Mouse (Mus musculus): Measurements from ENCODE around the gene Gm20388. TPM values are rescaled to one million over a fixed set of nuclear protein-coding genes. Genes with fewer than 3 reads are reported as not detected.

Gene Gm20388
- polyA plus RNA-seq, 1 experiment, result 28.1 TPM

- TF ChIP-seq EP300 (IDR thresholded peaks at IDR 0.05; ENCODE audit: insufficient read depth, low read depth, low read length) (no peak), POLR2A (IDR thresholded peaks at IDR 0.05; ENCODE audit: insufficient read depth, low read length) (no peak), CTCF (IDR thresholded peaks at IDR 0.05; ENCODE audit: low read depth, low read length) (no peak)
- no peaks in the 10 kb centered on the region for H3K27me3 ChIP-seq (ENCODE audit: control insufficient read depth, insufficient read depth, low read length, poor library complexity, severe bottlenecking)
- H3K9me3 ChIP-seq (replicated peaks; ENCODE audit: control insufficient read depth, insufficient read depth, low read length, poor library complexity, severe bottlenecking), result no peaks in the 10 kb centered on the region
- H3K9ac ChIP-seq (ENCODE audit: low read depth, poor library complexity, severe bottlenecking), result no peak overlapping the region
- H3K4me3 ChIP-seq (ENCODE audit: low read depth, low read length), result no peak overlapping the region
- H3K36me3 ChIP-seq (ENCODE audit: control insufficient read depth, insufficient read depth, low read length, poor library complexity, severe bottlenecking), result peaks cover 11% of the 10 kb centered on the region
- H3K27ac ChIP-seq (ENCODE audit: insufficient read depth, low read length), result no peak overlapping the region
- H3K4me1 ChIP-seq (ENCODE audit: control insufficient read depth, insufficient read depth, low read length), result peaks cover 4% of the 10 kb centered on the region
These were observed 3109.4 kb downstream of the Gm20388 start for GRCm38 (mm10) chr8:123020084-123020483.

- peak overlapping the region; percentile 35; the same call in 1 of the 2 replicates for H3K27ac ChIP-seq (ENCODE audit: insufficient read depth, low read length)
- H3K9me3 ChIP-seq (replicated peaks; ENCODE audit: control insufficient read depth, insufficient read depth, low read length, poor library complexity, severe bottlenecking), result no peaks in the 10 kb centered on the region
- H3K4me3 ChIP-seq (ENCODE audit: low read depth, low read length), result no peak overlapping the region
- H3K4me1 ChIP-seq (ENCODE audit: control insufficient read depth, insufficient read depth, low read length), result peaks cover 4% of the 10 kb centered on the region
- peak overlapping the region; percentile 51; the same call in 1 of the 2 replicates for H3K9ac ChIP-seq (ENCODE audit: low read depth, poor library complexity, severe bottlenecking)
- H3K27me3 ChIP-seq (ENCODE audit: control insufficient read depth, insufficient read depth, low read length, poor library complexity, severe bottlenecking), result no peaks in the 10 kb centered on the region
- no peak for TF ChIP-seq EP300 (IDR thresholded peaks at IDR 0.05; ENCODE audit: insufficient read depth, low read depth, low read length)
- no peak for TF ChIP-seq POLR2A (IDR thresholded peaks at IDR 0.05; ENCODE audit: insufficient read depth, low read length)
- no peak for TF ChIP-seq CTCF (IDR thresholded peaks at IDR 0.05; ENCODE audit: low read depth, low read length)
- H3K36me3 ChIP-seq (ENCODE audit: control insufficient read depth, insufficient read depth, low read length, poor library complexity, severe bottlenecking), result peaks cover 11% of the 10 kb centered on the region
These were observed 3110.2 kb downstream of the Gm20388 start for GRCm38 (mm10) chr8:123020859-123021258.

- no peak overlapping the region for H3K4me3 ChIP-seq (ENCODE audit: low read depth, low read length)
- H3K27me3 ChIP-seq (ENCODE audit: control insufficient read depth, insufficient read depth, low read length, poor library complexity, severe bottlenecking), result no peaks in the 10 kb centered on the region
- H3K27ac ChIP-seq (ENCODE audit: insufficient read depth, low read length), result peak overlapping the region; percentile 97
- no peaks in the 10 kb centered on the region for H3K9me3 ChIP-seq (replicated peaks; ENCODE audit: control insufficient read depth, insufficient read depth, low read length, poor library complexity, severe bottlenecking)
- TF ChIP-seq POLR2A (IDR thresholded peaks at IDR 0.05; ENCODE audit: insufficient read depth, low read length), result no peak
- no peak for TF ChIP-seq CTCF (IDR thresholded peaks at IDR 0.05; ENCODE audit: low read depth, low read length)
- peak; percentile 94; the same call in 1 of the 2 replicates for TF ChIP-seq EP300 (IDR thresholded peaks at IDR 0.05; ENCODE audit: insufficient read depth, low read depth, low read length)
- H3K36me3 ChIP-seq (ENCODE audit: control insufficient read depth, insufficient read depth, low read length, poor library complexity, severe bottlenecking), result peaks cover 11% of the 10 kb centered on the region
- H3K4me1 ChIP-seq (ENCODE audit: control insufficient read depth, insufficient read depth, low read length), result peaks cover 4% of the 10 kb centered on the region
- H3K9ac ChIP-seq (ENCODE audit: low read depth, poor library complexity, severe bottlenecking), result 0 out of 2 replicates have a peak overlapping the region, but pooled peaks have one; percentile 51
These were observed 3110.6 kb downstream of the Gm20388 start for GRCm38 (mm10) chr8:123021259-123021658.

- Histone ChIP-seq H3K27me3 (ENCODE audit: control insufficient read depth, insufficient read depth, low read length, poor library complexity, severe bottlenecking) (no peaks in the 10 kb centered on the region), H3K27ac (ENCODE audit: insufficient read depth, low read length) (peak overlapping the region; percentile 65), H3K4me3 (ENCODE audit: low read depth, low read length) (no peak overlapping the region), H3K4me1 (ENCODE audit: control insufficient read depth, insufficient read depth, low read length) (peaks cover 4% of the 10 kb centered on the region), H3K36me3 (ENCODE audit: control insufficient read depth, insufficient read depth, low read length, poor library complexity, severe bottlenecking) (peaks cover 4% of the 10 kb centered on the region; the same call in 1 of the 2 replicates), H3K9ac (ENCODE audit: low read depth, poor library complexity, severe bottlenecking) (no peak overlapping the region), H3K9me3 (replicated peaks; ENCODE audit: control insufficient read depth, insufficient read depth, low read length, poor library complexity, severe bottlenecking) (no peaks in the 10 kb centered on the region)
- TF ChIP-seq CTCF (IDR thresholded peaks at IDR 0.05; ENCODE audit: low read depth, low read length), result no peak
- no peak for TF ChIP-seq POLR2A (IDR thresholded peaks at IDR 0.05; ENCODE audit: insufficient read depth, low read length)
- no peak for TF ChIP-seq EP300 (IDR thresholded peaks at IDR 0.05; ENCODE audit: insufficient read depth, low read depth, low read length)
These were observed 3112.1 kb downstream of the Gm20388 start for GRCm38 (mm10) chr8:123022727-123023126.

- Histone ChIP-seq H3K4me3 (ENCODE audit: low read depth, low read length) (no peak overlapping the region), H3K27me3 (ENCODE audit: control insufficient read depth, insufficient read depth, low read length, poor library complexity, severe bottlenecking) (no peaks in the 10 kb centered on the region), H3K4me1 (ENCODE audit: control insufficient read depth, insufficient read depth, low read length) (peaks cover 7% of the 10 kb centered on the region), H3K36me3 (ENCODE audit: control insufficient read depth, insufficient read depth, low read length, poor library complexity, severe bottlenecking) (peaks cover 4% of the 10 kb centered on the region; the same call in 1 of the 2 replicates), H3K27ac (ENCODE audit: insufficient read depth, low read length) (no peak overlapping the region), H3K9me3 (replicated peaks; ENCODE audit: control insufficient read depth, insufficient read depth, low read length, poor library complexity, severe bottlenecking) (no peaks in the 10 kb centered on the region), H3K9ac (ENCODE audit: low read depth, poor library complexity, severe bottlenecking) (no peak overlapping the region)
- TF ChIP-seq POLR2A (IDR thresholded peaks at IDR 0.05; ENCODE audit: insufficient read depth, low read length) (no peak), EP300 (IDR thresholded peaks at IDR 0.05; ENCODE audit: insufficient read depth, low read depth, low read length) (no peak), CTCF (IDR thresholded peaks at IDR 0.05; ENCODE audit: low read depth, low read length) (no peak)
These were observed 3113.6 kb downstream of the Gm20388 start for GRCm38 (mm10) chr8:123024226-123024625.

GRCm38 (mm10) chr8:123025951-123026351 lies 3115.3 kb downstream of the Gm20388 start:
- no peaks in the 10 kb centered on the region for H3K27me3 ChIP-seq (ENCODE audit: control insufficient read depth, insufficient read depth, low read length, poor library complexity, severe bottlenecking)
- TF ChIP-seq EP300 (IDR thresholded peaks at IDR 0.05; ENCODE audit: insufficient read depth, low read depth, low read length) (no peak), CTCF (IDR thresholded peaks at IDR 0.05; ENCODE audit: low read depth, low read length) (no peak), POLR2A (IDR thresholded peaks at IDR 0.05; ENCODE audit: insufficient read depth, low read length) (no peak)
- H3K9ac ChIP-seq (ENCODE audit: low read depth, poor library complexity, severe bottlenecking), result no peak overlapping the region
- H3K9me3 ChIP-seq (replicated peaks; ENCODE audit: control insufficient read depth, insufficient read depth, low read length, poor library complexity, severe bottlenecking), result no peaks in the 10 kb centered on the region
- peaks cover 4% of the 10 kb centered on the region for H3K4me1 ChIP-seq (ENCODE audit: control insufficient read depth, insufficient read depth, low read length)
- H3K27ac ChIP-seq (ENCODE audit: insufficient read depth, low read length), result no peak overlapping the region
- H3K36me3 ChIP-seq (ENCODE audit: control insufficient read depth, insufficient read depth, low read length, poor library complexity, severe bottlenecking), result 0 out of 2 replicates have a peak, but pooled peaks cover 3% of the 10 kb centered on the region
- H3K4me3 ChIP-seq (ENCODE audit: low read depth, low read length), result no peak overlapping the region

All from ES-Bruce4 (cell line).